Mouse (Mus musculus) heart, adult 2 months (tissue): ENCODE data around the gene Hipk2. TPM values are rescaled to one million over a fixed set of nuclear protein-coding genes. Genes with fewer than 3 reads are reported as not detected.

ENCODE experiments used
- DNase-seq, 2 experiments: peaks; one replicate each; pipeline ENCODE4 v3.0.0; 2021
- H3K27ac ChIP-seq: fragments of 200-600 bp; 2 replicates; pipeline ENCODE4 v1.8.1; 2022
- H3K27me3 ChIP-seq: fragments of 200-500 bp; 2 replicates; pipeline ENCODE4 v1.6.1; 2012; ENCODE audit warnings: mild to moderate bottlenecking, low read length, inconsistent platforms, mixed read lengths; ENCODE audit not compliant: control insufficient read depth, insufficient read depth
- H3K36me3 ChIP-seq: fragments of 200-500 bp; 2 replicates; pipeline ENCODE4 v1.6.1; 2012; ENCODE audit warnings: low read length, inconsistent platforms; ENCODE audit not compliant: control insufficient read depth, insufficient read depth
- H3K4me1 ChIP-seq: fragments of 200-500 bp; 2 replicates; pipeline ENCODE4 v1.6.1; 2011; ENCODE audit warnings: low read length; ENCODE audit not compliant: control insufficient read depth, insufficient read depth
- H3K4me3 ChIP-seq: fragments of 200-600 bp; 2 replicates; pipeline ENCODE4 v1.8.1; 2022
- H3K79me2 ChIP-seq: fragments of 200-500 bp; replicated peaks from 2 replicates; pipeline ENCODE4 v1.6.1; 2012; ENCODE audit warnings: mild to moderate bottlenecking, inconsistent platforms, low read length, moderate library complexity, mixed read lengths; ENCODE audit not compliant: control insufficient read depth, insufficient read depth
- H3K9ac ChIP-seq: fragments of 200-500 bp; 2 replicates; pipeline ENCODE4 v1.6.1; 2012; ENCODE audit warnings: low read depth, mild to moderate bottlenecking, control low read depth, inconsistent platforms, low read length, mixed read lengths
- CTCF ChIP-seq: fragments of 200-600 bp; IDR thresholded peaks from 2 replicates; pipeline ENCODE4 v1.8.1; 2022; ENCODE audit warnings: antibody characterized with exemption, mild to moderate bottlenecking, moderate library complexity
- EP300 ChIP-seq: fragments of 200-500 bp; IDR thresholded peaks from 2 replicates; pipeline ENCODE4 v1.6.1; 2011; ENCODE audit warnings: low read depth, low read length, control low read depth; ENCODE audit not compliant: insufficient read depth
- POLR2A ChIP-seq: fragments of 200-500 bp; IDR thresholded peaks from 2 replicates; pipeline ENCODE4 v1.6.1; 2011; ENCODE audit warnings: mild to moderate bottlenecking, low read depth, low read length, control low read depth; ENCODE audit not compliant: insufficient read depth
- WGBS: fragments of 180-500 bp; shearing (Covaris S2); methylation state at CpG from one replicate; pipeline ENCODE4 v1.1.7; 2018; 5-methylcytosine and 5-hydroxymethylcytosine counted together
- intact Hi-C: fragments of 180-260 bp; cut with DNase I; formaldehyde crosslinking; loops from one replicate; pipeline ENCODE4 v1.15.1; 2025
- polyA plus RNA-seq: library from polyadenylated mRNA; depleted of rRNA; stranded (reverse); fragments of >200 nt; gene quantifications from 2 replicates; pipeline ENCODE4 v1.2.3, GENCODE M21; 2012
- total RNA-seq, 2 experiments: library from RNA; stranded (reverse); gene quantifications; 2 replicates each; pipeline ENCODE4 v1.2.3; 2021

Gene Hipk2
- total and polyA plus RNA-seq, 3 experiments: 35.9 to 98.5 (median 91.0) TPM

- Histone ChIP-seq H3K4me3 (no peak overlapping the region), H3K79me2 (no peaks in the 10 kb centered on the region), H3K36me3 (no peaks in the 10 kb centered on the region), H3K9ac (no peak overlapping the region), H3K27ac (no peak overlapping the region), H3K4me1 (no peaks in the 10 kb centered on the region; the same call in 1 of the 2 replicates), H3K27me3 (no peaks in the 10 kb centered on the region)
- WGBS: 61% methylated on average over 1 of the region's 1 CpGs
- no peak for DNase-seq
- intact Hi-C loops: no loop called here
- TF ChIP-seq POLR2A: no peak
- TF ChIP-seq EP300: no peak
- no peak for TF ChIP-seq CTCF
These were observed 9.2 kb upstream of the Hipk2 start for GRCm38 (mm10) chr6:38885132-38885531.

DNA sequence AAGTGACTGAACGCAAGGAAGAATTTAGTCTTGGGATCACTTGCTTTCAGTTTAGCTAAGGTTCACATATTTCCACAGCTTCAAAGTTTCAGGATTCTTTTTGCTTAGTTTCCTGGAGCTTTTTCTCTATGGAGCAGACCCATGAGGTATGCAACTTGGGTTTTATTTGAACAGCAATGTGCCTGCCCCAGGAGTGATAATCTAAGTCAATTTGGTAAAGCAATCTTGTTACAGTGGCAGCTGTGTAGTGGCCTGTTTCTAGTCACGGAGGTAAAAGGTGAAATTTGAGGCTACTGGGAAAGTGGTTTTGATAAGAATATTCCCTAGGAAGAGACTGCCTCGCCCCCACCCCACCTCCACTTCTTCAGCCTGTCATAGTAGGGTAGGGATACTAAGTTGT, 8.5 kb upstream of the Hipk2 start:
- no peak overlapping the region for H3K27ac ChIP-seq
- H3K27me3 ChIP-seq: no peaks in the 10 kb centered on the region
- intact Hi-C loops: no loop called here
- H3K4me3 ChIP-seq: no peak overlapping the region
- WGBS: 64% methylated on average over 3 of the region's 3 CpGs
- H3K36me3 ChIP-seq: no peaks in the 10 kb centered on the region
- DNase-seq: no peak
- no peak overlapping the region for H3K9ac ChIP-seq
- TF ChIP-seq EP300: no peak
- no peak for TF ChIP-seq CTCF
- TF ChIP-seq POLR2A: no peak
- H3K4me1 ChIP-seq: no peaks in the 10 kb centered on the region; the same call in 1 of the 2 replicates
- H3K79me2 ChIP-seq: no peaks in the 10 kb centered on the region

DNA sequence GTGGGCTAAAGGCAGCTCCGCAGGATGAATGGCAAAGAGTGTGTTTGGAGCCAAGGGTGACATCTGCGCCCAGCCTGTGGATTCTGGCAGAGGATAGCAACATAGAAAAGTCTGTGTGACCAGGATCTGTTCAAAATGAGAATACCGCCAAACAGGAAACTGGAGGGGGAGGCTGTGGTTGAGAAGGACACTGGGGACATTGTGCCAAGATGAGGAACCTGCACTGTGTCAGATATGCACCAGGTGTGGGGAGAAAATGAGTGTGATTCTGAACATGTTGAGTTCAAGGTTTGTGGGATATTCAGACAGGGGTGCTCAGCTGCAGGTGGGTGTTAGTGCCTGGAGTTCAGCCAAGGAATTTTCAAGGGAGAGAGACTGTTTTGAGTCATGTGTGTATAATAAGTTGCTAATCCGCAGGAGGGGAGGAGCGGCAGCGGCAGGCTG, 6.8 kb upstream of the Hipk2 start:
- no peak for DNase-seq
- Histone ChIP-seq H3K36me3 (no peaks in the 10 kb centered on the region), H3K79me2 (no peaks in the 10 kb centered on the region), H3K4me3 (no peak overlapping the region), H3K4me1 (no peaks in the 10 kb centered on the region; the same call in 1 of the 2 replicates), H3K9ac (no peak overlapping the region), H3K27ac (no peak overlapping the region), H3K27me3 (no peaks in the 10 kb centered on the region; the same call in 1 of the 2 replicates)
- TF ChIP-seq POLR2A (no peak), EP300 (no peak), CTCF (no peak)
- intact Hi-C loops: no loop called here
- WGBS: 37% methylated on average over 6 of the region's 6 CpGs

- intact Hi-C loops: no loop called here
- Histone ChIP-seq H3K9ac (no peak overlapping the region), H3K36me3 (no peaks in the 10 kb centered on the region), H3K4me1 (no peaks in the 10 kb centered on the region; the same call in 1 of the 2 replicates), H3K27ac (no peak overlapping the region), H3K27me3 (no peaks in the 10 kb centered on the region; the same call in 1 of the 2 replicates), H3K4me3 (no peak overlapping the region), H3K79me2 (no peaks in the 10 kb centered on the region)
- 55% methylated on average over 6 of the region's 6 CpGs for WGBS
- TF ChIP-seq EP300: no peak
- TF ChIP-seq CTCF: no peak
- no peak for TF ChIP-seq POLR2A
- no peak for DNase-seq
These were observed 6.0 kb upstream of the Hipk2 start for GRCm38 (mm10) chr6:38881975-38882374.

DNA sequence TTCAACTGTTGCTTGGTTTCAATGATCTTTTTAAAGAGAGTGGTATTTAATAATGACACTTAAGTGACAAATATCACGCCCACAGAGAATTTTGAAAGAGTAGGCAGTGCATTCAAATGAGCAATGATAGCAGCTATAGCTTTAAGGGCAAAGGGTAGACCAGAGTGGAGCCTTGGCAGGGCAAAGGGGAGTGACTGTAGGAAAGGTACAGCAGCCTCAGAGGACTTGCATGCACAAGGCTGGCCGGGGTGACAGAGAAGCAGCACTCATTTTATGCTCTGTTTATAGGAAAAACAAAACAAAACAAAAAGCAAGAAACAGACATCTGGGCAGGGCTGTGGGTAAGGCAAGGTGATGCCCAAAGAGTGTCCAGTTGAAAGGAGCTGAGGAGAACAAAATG, 5.5 kb upstream of the Hipk2 start:
- DNase-seq: no peak
- no peaks in the 10 kb centered on the region; the same call in 1 of the 2 replicates for H3K4me1 ChIP-seq
- 83% methylated on average over 2 of the region's 2 CpGs for WGBS
- TF ChIP-seq POLR2A: no peak
- TF ChIP-seq CTCF: no peak
- TF ChIP-seq EP300: no peak
- H3K36me3 ChIP-seq: no peaks in the 10 kb centered on the region
- H3K27ac ChIP-seq: no peak overlapping the region
- H3K4me3 ChIP-seq: no peak overlapping the region
- no peaks in the 10 kb centered on the region for H3K79me2 ChIP-seq
- intact Hi-C loops: no loop called here
- H3K9ac ChIP-seq: no peak overlapping the region
- no peaks in the 10 kb centered on the region; the same call in 1 of the 2 replicates for H3K27me3 ChIP-seq

DNA sequence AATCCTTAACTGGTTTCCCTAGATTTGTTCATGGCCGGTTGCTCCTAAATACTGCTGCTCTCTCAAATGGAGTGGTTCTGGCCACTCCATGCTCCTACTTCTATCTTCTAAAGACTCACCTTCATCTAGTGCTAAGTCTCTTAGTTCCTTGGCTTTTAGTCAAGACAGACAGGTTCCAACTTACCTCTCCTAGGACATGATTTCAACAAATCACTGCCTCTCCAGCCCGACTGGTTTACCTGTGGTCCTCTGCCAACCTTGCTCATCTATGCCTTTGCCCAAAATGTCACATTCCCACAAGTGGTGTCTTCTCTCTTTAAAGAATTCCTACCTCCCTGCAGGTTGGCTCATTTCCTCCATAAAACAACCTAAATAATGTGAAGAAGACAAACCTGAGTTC, 1.7 kb upstream of the Hipk2 start:
- TF ChIP-seq CTCF: no peak
- TF ChIP-seq EP300: no peak
- no peak for TF ChIP-seq POLR2A
- H3K9ac ChIP-seq: no peak overlapping the region
- WGBS: 96% methylated on average over 2 of the region's 2 CpGs
- H3K27ac ChIP-seq: no peak overlapping the region
- no peaks in the 10 kb centered on the region for H3K79me2 ChIP-seq
- H3K4me1 ChIP-seq: no peaks in the 10 kb centered on the region; the same call in 1 of the 2 replicates
- H3K27me3 ChIP-seq: no peaks in the 10 kb centered on the region; the same call in 1 of the 2 replicates
- H3K4me3 ChIP-seq: no peak overlapping the region
- intact Hi-C loops: loop anchor here (5.0 to 10.0 kb wide), 2 partner anchors 125 to 343 kb away; partner anchors contain the start of gene Fmc1
- DNase-seq: no peak
- no peaks in the 10 kb centered on the region for H3K36me3 ChIP-seq
